Mouse (Mus musculus) B cell, adult 62 days (primary cell): ENCODE data around the gene Sufu. TPM values are rescaled to one million over a fixed set of nuclear protein-coding genes. Genes with fewer than 3 reads are reported as not detected.

Source experiments
- total RNA-seq: library from RNA; stranded (reverse); gene quantifications from 4 replicates; pipeline ENCODE4 v1.2.4, GENCODE M21; 2023

Gene Sufu
- 41.1 to 44.3 TPM (median 42.4 TPM) in 4 replicates for total RNA-seq

DNA sequence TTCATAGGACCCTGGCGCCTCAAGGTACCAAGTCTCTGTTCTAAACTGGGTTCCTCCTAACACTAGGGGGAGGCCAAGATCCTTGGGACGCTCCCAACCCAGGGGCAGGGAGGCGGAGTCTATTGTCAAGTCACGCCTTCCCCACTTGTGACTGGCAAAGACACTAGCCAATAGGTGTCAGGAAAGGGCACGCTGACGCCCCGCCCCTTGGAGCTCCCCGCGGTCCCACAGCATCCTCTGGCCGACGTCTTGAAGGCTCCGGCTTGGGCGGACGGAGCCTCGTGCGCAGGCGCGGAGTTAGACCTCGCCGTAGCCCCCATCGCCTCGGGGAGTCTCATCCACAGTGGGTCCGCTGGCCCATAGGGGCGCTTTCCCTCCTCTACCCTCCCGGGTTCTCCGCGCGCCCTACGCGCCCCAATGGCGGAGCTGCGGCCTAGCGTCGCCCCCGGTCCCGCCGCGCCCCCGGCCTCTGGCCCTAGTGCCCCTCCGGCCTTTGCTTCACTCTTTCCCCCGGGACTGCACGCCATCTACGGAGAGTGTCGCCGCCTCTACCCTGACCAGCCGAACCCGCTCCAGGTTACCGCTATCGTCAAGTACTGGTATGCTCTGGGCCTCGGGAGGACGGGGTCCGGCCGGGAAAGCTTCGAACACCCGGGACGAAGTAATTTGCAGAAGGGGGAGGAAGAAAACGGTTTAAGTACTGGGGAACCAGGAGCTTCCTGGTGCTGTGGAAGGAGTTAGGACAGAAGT is at the start of gene Sufu:
Gene Sufu, plus strand, starts transcription at position 211 of the 750 bp plus-strand sequence.

GRCm38 (mm10) chr19:46350168-46350932 is 46.3 kb upstream of the Sufu start, which contains the start of gene 2310034G01Rik:
2310034G01Rik (minus strand) TSS chr19:46350302.

DNA sequence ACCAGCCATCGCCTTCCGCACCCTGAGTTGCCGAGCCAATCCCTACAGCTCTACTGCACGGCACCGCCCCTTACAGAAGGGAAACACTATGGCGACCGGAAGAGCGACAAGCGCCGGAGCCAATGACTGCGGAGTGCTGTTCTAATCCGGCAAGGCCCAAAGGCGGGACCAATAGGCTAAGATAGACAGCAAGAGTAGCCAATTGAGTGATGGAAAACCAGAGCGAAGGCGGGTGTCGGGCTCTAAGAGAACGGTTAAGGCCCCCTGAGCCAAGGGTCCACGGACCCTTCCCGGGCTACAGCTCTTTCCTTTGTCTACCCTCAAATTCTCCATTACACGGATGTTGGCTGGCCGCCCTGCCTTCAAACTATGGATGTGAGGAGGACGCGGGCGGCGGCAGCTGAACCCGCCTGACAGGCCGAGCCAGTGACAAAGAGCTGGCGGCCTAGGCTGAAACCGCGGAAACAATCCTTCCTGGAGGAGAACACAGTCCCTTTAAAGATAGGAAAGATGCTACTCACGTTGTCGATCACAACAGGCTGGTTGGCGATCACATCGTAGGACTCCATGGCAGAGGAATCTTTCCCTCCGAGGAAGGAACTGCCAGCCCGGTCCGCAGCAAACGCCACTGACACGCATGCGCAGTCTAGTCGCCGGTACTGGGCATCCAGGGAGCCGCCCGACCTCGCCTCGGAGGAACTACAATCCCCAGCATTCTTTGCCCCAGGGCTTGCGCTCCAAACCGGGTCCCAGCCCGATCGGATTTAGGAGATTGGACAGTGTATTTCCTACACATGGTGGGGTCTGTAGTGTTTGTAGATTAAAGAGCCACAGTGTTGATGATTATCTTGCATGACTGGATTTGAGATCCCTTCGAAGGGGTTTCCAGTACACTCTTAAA is 1.3 kb upstream of the Sufu start, which contains the start of gene Actr1a:
Gene Actr1a, minus strand, starts transcription at position 640 of the 901 bp plus-strand sequence.

GRCm38 (mm10) chr19:46501401-46502068 is 104.8 kb downstream of the Sufu start, which contains the start of gene Trim8:
Trim8 (plus strand) TSS chr19:46501702.

Other genes with a start within 250 kb of the Sufu start
- gene Pitx3, start 248.6 kb upstream of the Sufu start, total RNA-seq: not detected in 4 replicates
- 121 to 133 TPM (median 123 TPM) in 4 replicates for gene Gbf1, start 244.4 kb upstream of the Sufu start, total RNA-seq
- 239 to 257 TPM (median 249 TPM) in 4 replicates for gene Nfkb2, start 92.6 kb upstream of the Sufu start, total RNA-seq
- 0.35 to 1.3 TPM (median 0.73 TPM) in 4 replicates for gene Psd, start 69.7 kb upstream of the Sufu start, total RNA-seq
- gene Fbxl15, start 68.7 kb upstream of the Sufu start, total RNA-seq: 3.6 to 6.8 TPM (median 5.7 TPM) in 4 replicates
- 60.0 to 65.8 TPM (median 60.6 TPM) in 4 replicates for gene Cuedc2, start 58.2 kb upstream of the Sufu start, total RNA-seq
- 0.34 to 1.0 TPM (median 0.60 TPM) in 4 replicates for gene Mfsd13a, start 55.8 kb upstream of the Sufu start, total RNA-seq
- not detected in 4 replicates for gene 2310034G01Rik, start 46.6 kb upstream of the Sufu start, total RNA-seq
- gene Actr1a, start 1.1 kb upstream of the Sufu start, total RNA-seq: 88.3 to 94.3 TPM (median 92.1 TPM) in 4 replicates
- gene Trim8, start 104.8 kb downstream of the Sufu start, total RNA-seq: 63.7 to 71.2 TPM (median 66.7 TPM) in 4 replicates
- 9.7 to 14.2 TPM (median 11.2 TPM) in 4 replicates for gene Arl3, start 176.3 kb downstream of the Sufu start, total RNA-seq
- 11.2 to 15.2 TPM (median 11.8 TPM) in 4 replicates for gene Sfxn2, start 176.5 kb downstream of the Sufu start, total RNA-seq
- 57.1 to 68.3 TPM (median 61.7 TPM) in 4 replicates for gene Wbp1l, start 202.2 kb downstream of the Sufu start, total RNA-seq